Mouse (Mus musculus) spleen, postnatal 14 days (tissue): Measurements from ENCODE around the gene Jund.
A peak's percentile ranks its signal among the peaks of the same experiment; 100 is the strongest.

Source experiments
- DNase-seq, 2 experiments: peaks; one replicate each; pipeline ENCODE4 v3.0.0; 2021 to 2022; ENCODE audit warnings: low spot score in 2 of 2

Gene Jund

DNA sequence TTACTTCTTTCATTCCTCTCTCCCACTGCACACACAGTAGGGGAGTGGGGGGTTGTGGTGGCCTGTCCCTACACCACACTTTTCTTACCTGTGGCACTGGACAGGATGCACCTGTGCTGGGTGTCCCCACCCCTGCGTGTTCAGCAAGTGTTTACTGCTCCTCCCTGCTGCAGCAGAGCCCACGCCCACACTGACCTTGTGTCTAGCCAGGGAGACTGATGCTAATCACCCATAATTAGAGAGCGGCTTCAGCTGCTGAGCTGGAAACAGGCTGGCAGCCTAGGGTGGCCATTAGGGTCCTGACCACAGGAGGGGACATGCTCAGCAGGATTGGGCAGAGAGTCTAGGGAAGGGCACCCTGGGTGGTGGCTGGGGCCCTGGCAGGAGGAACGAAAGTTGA is 24.0 kb upstream of the Jund start:
- no peak for DNase-seq

DNA sequence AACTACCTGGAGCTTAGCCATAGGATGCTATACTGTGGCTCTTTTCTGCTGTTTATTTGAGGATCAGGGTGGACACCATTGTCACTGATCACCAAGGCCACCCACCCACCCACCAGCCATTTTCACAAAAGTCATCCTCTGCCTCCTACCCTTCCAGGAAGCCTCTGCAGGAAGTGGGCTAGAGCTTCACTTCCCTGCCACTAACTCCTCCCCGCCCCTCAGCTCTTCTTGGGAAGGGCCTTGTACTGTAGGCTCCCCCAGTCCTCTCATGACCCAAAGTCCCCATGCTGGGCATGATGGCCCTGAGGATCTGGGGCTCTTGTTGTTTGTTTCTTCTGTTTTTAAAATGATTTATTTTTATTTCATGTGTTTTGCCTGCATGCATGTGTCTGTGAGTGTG is 23.4 kb upstream of the Jund start:
- DNase-seq, result no peak

- DNase-seq, result no peak
Measured at GRCm38 (mm10) chr8:70677451-70678080, 21.2 kb upstream of the Jund start.

- DNase-seq, result no peak
Measured at GRCm38 (mm10) chr8:70678679-70679078, 20.1 kb upstream of the Jund start.

- DNase-seq, result no peak
Measured at GRCm38 (mm10) chr8:70679404-70679803, 19.3 kb upstream of the Jund start.

GRCm38 (mm10) chr8:70680039-70680438 is 18.7 kb upstream of the Jund start:
- no peak for DNase-seq

GRCm38 (mm10) chr8:70681410-70681809 is 17.3 kb upstream of the Jund start:
- no peak for DNase-seq

DNA sequence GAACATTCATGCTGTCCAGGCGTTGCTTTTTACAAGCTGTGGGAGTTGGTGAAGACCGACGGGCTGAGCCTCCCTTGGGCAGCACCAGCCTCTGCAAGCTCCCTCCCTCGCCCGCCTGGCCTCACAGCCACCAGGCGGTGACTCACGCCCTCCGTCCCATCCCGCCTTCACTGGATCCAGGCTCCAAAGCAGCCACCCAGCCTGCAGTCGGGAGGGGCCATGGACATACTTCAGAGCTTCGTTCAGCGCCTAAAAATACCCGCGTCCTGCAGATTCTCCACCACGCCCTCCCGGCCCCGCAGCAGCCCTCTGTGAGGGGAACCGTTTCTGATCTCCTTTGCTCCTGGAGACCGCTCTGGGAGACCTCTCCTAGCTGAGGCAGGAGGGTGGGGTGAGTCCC is 16.6 kb upstream of the Jund start:
- no peak for DNase-seq

DNA sequence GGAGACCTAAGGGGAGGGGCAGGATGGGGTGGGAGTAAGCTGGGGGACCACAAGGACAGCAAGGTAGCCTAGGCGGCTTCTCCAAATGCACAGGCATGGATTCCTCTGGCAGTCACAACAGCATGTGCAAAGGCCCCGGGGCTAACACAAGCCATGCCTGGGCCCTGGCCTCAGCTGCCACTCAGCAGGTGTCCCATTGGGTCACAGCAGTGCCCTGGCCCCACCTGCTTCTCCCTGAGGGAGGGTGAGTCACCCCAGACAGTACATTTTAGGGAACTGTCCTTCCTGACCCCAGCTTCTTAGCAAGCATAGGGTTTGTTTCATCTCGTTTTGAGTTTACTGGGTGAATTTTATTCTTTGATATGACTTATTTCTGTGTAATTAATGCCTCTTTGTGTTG is 16.1 kb upstream of the Jund start:
- DNase-seq, result no peak

GRCm38 (mm10) chr8:70684291-70684690 is 14.5 kb upstream of the Jund start:
- DNase-seq, result no peak

- no peak for DNase-seq
Measured at GRCm38 (mm10) chr8:70687576-70687975, 11.2 kb upstream of the Jund start.

GRCm38 (mm10) chr8:70688136-70688535 is 10.6 kb upstream of the Jund start:
- no peak for DNase-seq

- no peak for DNase-seq
Measured at GRCm38 (mm10) chr8:70689892-70690390, 8.8 kb upstream of the Jund start.

DNA sequence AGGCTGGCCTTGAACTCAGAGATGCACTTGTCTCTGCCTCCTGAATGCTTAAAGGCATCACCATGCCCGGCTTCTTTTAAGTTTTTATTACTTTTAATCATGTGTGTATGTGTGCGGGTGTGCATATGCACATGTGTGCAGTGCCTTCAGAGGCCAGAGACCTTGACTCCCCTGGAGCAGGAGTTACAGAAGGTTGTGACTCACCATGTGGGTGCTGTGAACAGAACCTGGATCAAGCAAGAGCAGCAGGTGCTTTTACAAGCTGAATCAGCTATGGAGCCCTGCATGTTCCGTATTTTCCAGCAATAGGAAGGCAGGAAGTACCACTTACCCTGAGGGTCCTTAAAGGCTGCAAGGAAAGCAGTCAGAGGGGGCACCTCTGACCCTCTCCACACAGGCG is 7.5 kb upstream of the Jund start:
- DNase-seq, result no peak

- DNase-seq, result no peak
Measured at GRCm38 (mm10) chr8:70691727-70692231, 7.0 kb upstream of the Jund start.

DNA sequence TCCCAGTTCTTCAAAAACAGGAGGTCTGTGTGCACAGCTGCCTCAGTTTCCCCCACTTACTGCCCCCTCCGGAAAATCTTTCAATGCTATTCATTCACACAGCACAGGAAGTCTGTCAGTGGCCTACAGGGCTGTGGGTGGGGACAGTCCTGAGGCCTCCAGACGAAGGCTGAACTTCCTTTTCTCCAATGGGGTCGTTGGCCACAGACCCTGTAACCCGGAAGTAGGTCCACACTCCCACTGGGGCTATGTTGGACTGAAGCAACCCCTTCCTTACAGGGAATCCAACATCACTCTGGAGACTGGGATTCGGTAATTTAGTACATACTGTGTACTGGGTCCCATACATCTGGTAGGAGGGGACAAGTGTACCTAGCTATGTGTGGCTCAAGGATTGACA is 5.1 kb upstream of the Jund start:
- no peak for DNase-seq

- peak; percentile 64 to 70 for DNase-seq
Measured at GRCm38 (mm10) chr8:70695318-70696018, 3.3 kb upstream of the Jund start.

DNA sequence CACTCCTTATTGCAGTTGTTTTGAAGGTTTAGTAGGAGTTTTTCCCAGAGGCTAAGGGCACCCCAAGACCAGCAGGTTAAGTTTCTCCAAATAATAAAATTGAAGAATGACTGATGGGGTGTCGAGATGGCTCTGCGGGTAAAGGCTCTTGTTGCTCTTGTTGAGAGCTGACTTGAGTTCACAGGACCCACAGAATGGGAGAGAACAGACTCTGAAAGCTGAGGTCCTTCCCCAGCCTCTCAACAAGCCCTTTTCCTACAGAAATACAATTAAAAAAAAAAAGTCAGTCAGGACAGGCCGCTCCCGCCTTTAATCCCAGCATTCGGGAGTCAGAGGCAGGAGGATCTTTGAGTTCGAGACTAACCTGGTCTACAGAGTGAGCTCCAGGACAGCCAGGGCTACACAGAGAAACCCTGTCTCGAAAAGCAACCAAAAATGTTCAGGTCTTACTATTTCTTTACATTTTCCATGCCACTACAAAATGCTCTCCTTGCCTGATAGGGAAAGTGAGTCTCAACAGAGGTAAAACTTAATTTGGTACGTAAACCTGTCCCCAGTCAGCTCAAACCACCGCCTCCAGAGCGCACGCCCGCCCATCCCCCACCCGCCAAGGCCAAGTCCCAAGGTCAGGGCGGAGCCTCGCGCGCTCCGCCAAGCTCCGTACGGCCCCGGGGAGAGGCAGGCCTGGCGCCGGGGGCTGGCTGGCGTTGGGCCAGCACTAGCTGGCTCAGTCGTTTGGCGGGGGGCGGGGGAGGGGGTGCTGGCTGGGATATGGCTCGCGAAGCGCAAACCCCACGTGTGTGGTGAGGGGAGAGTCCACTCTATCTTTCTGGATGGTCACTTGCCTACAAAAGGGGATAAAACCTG is 2.5 kb upstream of the Jund start:
- DNase-seq, result peak; percentile 62 to 69

- no peak for DNase-seq
Measured at GRCm38 (mm10) chr8:70696946-70697345, 1.8 kb upstream of the Jund start.

DNA sequence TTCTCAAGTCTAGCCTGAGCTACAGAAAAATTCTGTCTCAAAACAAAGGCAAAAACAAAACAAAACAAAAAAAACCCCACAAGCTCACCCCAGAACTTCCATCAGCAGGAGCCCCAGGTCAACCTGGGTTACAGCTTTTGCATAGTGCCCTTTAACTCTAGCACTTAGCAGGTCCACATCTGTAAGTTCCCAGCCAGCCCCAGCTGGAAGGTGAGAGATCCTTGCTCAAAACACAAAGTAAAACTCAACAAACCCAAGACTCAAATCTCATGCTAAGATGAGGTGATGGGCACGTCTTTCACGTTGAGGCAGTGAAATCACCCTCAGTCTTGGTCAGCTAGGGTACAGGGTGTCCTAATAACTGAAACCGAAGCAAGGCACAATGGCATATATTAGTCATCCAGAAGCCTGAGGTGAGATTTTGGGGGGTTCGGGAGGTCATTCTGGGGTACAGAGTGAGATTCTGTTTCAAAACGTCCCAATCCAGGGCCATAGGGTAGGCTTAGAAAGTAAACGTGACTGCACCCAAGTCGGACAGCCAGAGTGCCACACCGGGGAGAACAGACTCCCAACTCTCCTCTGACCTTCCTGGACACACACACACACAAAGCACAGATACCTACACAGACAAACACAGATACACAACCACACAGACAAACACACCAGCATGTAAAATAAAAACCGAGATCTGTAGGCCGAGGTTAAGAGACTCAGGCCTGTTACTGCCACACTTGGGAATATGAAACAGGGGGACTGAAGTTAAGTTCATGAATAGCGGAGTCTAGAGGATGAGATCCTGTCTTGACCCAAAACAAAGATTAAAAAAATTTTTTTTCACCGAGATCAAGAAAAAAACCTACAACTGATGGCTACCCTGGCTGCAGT is 1.1 kb upstream of the Jund start:
- DNase-seq, result no peak

- DNase-seq, result peak; percentile 49 to 60
Measured at GRCm38 (mm10) chr8:70699116-70699833, 526 bp downstream of the Jund start.
